Mouse (Mus musculus): ENCODE results near the gene Pde8b.

Pde8b gene

DNA sequence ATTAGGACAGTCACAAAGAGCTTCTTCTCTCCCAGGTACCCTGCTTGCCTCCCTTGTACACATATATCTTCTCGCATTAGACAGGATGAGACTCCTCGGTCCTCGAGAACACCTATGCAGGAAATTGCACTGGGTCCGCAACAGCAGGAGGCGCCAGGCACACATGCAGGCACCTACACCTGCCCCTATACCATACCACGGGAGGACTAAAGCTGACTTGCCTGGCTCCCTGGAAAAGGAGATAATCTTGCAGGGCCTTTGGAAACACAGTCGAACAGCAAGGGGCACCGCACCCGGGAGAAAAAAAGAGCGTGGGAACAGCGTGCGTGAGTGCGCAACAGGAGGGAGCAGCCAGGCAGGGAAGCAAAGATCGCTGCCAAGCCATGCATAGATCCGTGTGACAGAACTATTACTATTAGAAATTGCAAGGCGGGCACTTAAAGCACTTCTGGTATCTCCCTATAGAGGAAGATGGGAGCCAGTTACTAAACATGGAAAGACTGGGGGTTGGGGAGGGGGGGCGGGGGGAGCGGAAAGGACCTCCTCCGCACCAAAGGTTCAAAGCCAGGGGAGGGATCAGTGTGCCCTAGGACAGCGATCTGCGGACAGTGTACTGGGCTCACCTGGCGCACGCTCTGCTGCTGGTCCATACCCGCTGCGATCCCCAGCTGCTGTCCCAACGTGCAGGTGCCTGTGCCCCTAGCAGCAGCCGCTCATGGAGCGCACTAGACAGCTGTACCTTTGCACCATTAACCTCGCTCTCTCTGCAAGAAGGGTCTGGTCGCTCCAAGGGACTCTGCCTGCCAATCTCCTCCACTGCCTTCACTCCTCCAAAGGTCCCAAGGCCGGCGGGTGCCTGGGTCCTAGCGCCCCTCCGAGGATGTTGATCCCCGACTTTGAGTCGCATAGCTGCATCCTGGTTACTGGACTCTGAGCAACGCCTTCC lies at the start of gene Pde8b:
Pde8b (minus strand) TSS at position 826 of the 946 bp plus-strand sequence.
- no peak for DNase-seq (ENCODE audit: low spot score in 2 of 2)

- DNase-seq (ENCODE audit: low spot score in 2 of 2): no peak
Observed at GRCm38 (mm10) chr13:95291983-95292382, 41.8 kb upstream of the Pde8b start.

- DNase-seq (ENCODE audit: low spot score in 2 of 2): no peak
Observed at GRCm38 (mm10) chr13:95288027-95288426, 37.9 kb upstream of the Pde8b start.

- peak; percentile 27 to 49 for DNase-seq (ENCODE audit: low spot score in 2 of 2)
Observed at GRCm38 (mm10) chr13:95286989-95287388, 36.9 kb upstream of the Pde8b start.

DNA sequence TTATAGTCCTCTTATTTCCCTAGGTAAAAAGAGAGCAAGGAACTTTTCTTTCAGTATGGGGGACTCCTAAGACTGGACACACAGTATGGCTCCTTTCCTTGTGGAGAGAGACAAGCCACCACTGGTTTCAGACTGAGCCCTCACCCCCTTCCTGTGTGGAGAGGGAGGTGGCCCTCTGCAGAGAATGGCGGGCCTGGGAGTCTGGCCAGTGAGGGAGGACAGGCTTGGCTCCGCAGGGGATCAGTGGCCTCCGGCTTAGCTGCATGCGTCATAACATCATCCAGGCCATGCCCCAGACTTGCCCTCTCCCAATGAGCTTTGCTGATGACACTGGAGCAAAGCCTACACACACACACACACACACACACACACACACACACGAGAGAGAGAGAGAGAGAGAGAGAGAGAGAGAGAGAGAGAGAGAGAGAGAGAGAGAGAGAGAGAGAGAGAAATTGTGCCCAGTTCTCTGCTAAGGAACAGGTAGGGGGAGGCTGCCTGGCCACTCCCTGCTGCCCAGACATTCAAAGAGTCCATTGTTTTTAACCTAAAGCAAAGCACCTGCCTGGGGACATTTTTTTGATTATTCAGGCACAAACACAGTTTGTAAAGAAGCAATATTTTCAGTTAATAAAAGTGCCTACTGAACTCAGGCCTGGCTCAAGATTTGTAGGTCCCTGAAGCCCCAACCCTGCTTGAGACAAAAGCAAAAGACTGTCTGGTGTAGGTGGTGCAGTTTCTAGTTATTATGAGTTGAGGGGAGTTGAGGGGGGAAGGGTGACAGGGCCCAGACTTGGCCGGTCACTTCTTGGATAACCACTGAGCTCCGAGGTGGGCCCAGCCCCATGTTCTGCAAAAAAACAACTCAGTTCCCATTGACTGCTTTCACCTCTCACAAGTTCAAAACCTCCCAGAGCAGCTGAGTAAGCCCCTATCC lies 31.9 kb upstream of the Pde8b start:
- peak in 1 of 2 experiments; percentile 12 for DNase-seq (ENCODE audit: low spot score in 2 of 2)

GRCm38 (mm10) chr13:95278426-95279025 lies 28.4 kb upstream of the Pde8b start:
- no peak for DNase-seq (ENCODE audit: low spot score in 2 of 2)

DNA sequence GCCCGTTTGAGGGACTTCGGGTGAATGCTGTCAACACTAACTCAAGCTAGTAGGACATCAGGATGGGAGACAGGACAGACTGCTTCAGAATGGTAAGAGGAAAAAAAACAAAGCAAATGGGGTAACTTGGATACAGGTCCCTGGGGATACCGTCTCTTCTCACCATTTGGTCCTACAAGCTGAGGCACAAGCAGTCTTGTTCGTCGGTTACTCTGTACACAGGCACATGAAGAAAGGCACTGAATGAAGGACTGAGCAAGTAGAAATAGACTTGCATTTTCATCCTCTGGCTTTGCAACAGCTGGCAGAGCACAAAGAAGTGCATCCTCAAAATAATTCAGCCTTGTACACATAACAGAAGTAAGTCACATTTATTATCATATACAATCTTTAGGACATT lies 14.6 kb upstream of the Pde8b start:
- no peak for DNase-seq (ENCODE audit: low spot score in 2 of 2)

DNA sequence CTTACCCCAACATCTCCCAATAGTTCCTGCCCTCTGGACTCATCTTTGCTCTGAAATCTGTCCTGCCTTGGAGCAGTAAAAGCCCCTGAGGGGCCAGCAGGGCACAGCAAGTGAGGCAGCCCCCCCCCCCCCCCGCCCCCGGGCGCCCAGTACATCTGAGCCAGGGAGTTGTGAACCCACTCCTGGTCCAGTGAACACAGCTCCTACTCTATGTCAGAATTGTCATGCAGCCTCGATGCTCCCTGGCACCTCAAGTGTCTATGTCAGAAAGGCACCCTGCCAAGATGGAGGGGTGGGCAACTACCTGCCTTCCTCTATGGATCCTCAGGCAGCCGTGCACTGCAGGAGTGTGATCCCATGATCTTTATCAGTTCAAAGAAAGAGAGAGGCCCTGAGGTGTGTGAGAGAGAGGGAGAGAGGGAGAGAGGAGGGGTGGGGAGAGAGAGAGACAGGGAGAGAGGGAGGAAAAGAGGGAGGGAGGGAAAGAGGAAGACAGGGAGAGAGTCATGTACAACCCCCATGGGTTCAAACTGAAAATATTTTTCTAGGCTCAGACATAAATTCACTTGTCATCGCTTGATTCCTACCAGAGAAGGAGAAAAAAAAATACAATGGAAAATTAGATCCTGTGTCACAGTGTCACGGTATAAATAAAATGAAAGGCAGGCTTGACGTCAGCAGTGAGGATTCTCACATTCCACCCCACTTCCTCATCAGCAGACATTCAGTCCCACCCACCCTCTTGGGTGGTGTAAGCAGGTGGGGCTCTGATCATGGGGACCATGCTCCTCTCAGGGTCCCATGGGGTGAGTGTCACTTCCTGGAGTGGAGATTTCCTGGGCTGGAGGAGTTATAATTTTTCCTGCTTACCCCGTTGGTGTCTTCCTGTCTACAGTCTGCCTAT lies 11.0 kb upstream of the Pde8b start:
- DNase-seq (ENCODE audit: low spot score in 2 of 2): peak; percentile 28 to 47

DNA sequence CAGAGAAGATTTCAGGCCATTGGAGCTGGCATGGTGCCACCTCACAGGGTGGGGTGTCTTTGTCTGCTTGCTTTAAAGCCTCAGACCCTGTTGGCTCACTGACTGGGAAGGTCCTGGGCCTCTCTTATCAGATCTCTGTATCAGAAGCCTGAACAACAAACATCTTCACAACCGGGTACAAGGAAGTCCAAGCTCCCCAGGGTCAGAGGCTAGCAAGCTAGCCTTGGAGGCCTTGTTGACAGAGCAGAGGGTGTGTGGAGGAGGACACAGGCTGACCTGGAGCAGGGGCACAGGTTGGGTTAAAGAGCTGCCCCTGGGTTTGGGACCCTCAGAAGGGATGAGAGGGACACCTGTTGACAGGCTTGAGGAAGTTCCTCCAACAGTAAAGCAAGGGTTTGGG lies 10.3 kb upstream of the Pde8b start:
- DNase-seq (ENCODE audit: low spot score in 2 of 2): no peak

DNA sequence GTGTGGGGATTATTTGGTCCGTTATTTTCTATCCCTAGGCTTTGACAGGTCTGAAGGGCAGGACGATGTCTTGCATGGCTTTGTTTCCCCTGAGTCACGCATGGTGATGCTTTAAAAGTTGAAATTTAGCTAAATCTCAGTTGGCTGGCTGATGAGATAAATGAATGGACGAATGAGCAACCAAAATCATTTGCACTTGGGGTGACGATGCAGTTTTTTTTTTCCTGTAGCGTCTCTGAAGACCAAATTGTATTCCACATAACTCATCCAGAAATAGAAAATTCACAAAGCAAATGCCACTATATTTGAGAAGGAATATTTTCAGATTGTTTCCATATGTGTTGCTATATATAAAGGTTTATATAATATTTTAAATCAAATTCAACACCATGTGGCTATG lies 6.9 kb upstream of the Pde8b start:
- DNase-seq (ENCODE audit: low spot score in 2 of 2): no peak

- DNase-seq (ENCODE audit: low spot score in 2 of 2): no peak
Observed at GRCm38 (mm10) chr13:95255083-95255482, 4.9 kb upstream of the Pde8b start.

GRCm38 (mm10) chr13:95243026-95243425 lies 7.1 kb downstream of the Pde8b start:
- DNase-seq (ENCODE audit: low spot score in 2 of 2): no peak

DNA sequence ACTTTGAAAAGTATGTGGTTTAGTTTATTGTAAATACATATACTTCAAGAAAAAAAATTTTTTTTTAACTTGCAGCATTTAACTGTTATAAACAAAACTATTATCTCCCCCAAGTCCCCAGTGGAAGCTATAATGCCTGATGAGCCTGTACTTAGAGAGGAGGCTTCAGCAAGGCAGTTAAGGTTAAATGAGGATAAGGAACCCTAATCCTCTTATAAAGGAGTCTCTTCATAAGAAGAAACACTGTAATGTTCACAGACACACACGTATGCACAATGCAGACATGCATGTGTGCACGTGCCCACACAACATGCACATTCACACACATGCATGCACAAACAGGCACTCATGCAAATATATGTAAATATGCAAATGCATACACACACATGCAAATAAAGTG lies 12.6 kb downstream of the Pde8b start:
- DNase-seq (ENCODE audit: low spot score in 2 of 2): no peak

- DNase-seq (ENCODE audit: low spot score in 2 of 2): no peak
Observed at GRCm38 (mm10) chr13:95235261-95235660, 14.9 kb downstream of the Pde8b start.

- DNase-seq (ENCODE audit: low spot score in 2 of 2): no peak
Observed at GRCm38 (mm10) chr13:95231366-95232138, 18.6 kb downstream of the Pde8b start.

DNA sequence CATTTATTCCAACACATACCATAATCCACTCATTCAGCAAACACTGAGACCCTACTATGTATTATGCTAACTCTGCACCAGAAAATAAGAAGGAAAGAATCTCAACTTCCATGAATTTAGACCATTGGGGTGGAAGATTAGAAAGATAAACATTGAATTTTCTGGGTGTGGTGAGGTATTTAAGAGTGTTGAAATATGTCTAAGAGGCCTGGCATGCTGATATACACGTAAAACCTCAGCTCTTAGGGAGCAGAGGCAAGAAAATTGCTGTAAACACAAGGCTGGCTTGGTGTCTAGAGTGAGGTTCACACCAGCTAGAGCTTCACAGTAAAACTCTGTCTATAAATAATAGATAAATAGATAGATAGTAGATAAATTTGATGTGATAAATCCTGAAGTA lies 19.8 kb downstream of the Pde8b start:
- DNase-seq (ENCODE audit: low spot score in 2 of 2): no peak

- no peak for DNase-seq (ENCODE audit: low spot score in 2 of 2)
Observed at GRCm38 (mm10) chr13:95224491-95224890, 25.6 kb downstream of the Pde8b start.

DNA sequence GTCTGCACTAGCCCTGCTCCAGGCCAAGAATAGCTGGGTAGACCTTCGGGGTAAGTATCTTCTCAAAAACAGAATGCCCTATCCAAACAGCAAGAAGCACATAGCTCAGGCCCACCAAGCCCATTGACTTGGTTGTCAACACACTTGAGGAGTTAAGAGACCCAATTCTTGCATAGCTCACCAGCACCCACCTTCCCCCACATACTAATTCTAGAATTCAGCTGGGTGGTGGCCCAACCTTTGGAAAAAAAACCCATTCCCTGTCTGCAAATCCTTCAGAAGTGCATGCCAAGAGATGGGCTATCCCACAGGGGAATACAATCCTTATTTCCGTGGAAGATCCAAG lies 26.7 kb downstream of the Pde8b start:
- no peak for DNase-seq (ENCODE audit: low spot score in 2 of 2)

- DNase-seq (ENCODE audit: low spot score in 2 of 2): peak; percentile 2 to 5
Observed at GRCm38 (mm10) chr13:95222569-95223426, 27.3 kb downstream of the Pde8b start.

Measured in heart, adult 9 months (tissue).